Mouse (Mus musculus): Measurements from ENCODE around the gene Fn1. TPM values are rescaled to one million over a fixed set of nuclear protein-coding genes. Genes with fewer than 3 reads are reported as not detected.

The Fn1 gene
- polyA plus RNA-seq, 1 experiment = 56.8 TPM

GRCm38 (mm10) chr1:71586658-71587057, 66.3 kb downstream of the Fn1 start:
- no peak for TF ChIP-seq CTCF (IDR thresholded peaks at IDR 0.05; ENCODE audit: extremely low read depth, insufficient read depth, insufficient read length, insufficient replicate concordance)
- TF ChIP-seq POLR2A (IDR thresholded peaks at IDR 0.05; ENCODE audit: low read depth, low read length) = no peak
- Histone ChIP-seq H3K4me3 (ENCODE audit: extremely low read depth, insufficient read depth, insufficient read length) (no peak overlapping the region), H3K36me3 (ENCODE audit: control insufficient read depth, insufficient read depth, low read length) (no peaks in the 10 kb centered on the region), H3K4me1 (ENCODE audit: control insufficient read depth, insufficient read depth, insufficient read length) (no peaks in the 10 kb centered on the region), H3K27me3 (ENCODE audit: control insufficient read depth, insufficient read depth, low read length) (no peaks in the 10 kb centered on the region), H3K27ac (ENCODE audit: insufficient read depth, low read length) (no peak overlapping the region)
- DNase-seq (ENCODE audit: low read depth in 1 of 2, low spot score in 2 of 2) = no peak
- WGBS = 94% methylated on average over 7 of the region's 7 CpGs

GRCm38 (mm10) chr1:71583900-71584299, 69.1 kb downstream of the Fn1 start:
- no peak for TF ChIP-seq CTCF (IDR thresholded peaks at IDR 0.05; ENCODE audit: extremely low read depth, insufficient read depth, insufficient read length, insufficient replicate concordance)
- TF ChIP-seq POLR2A (IDR thresholded peaks at IDR 0.05; ENCODE audit: low read depth, low read length) = no peak
- Histone ChIP-seq H3K36me3 (ENCODE audit: control insufficient read depth, insufficient read depth, low read length) (peaks cover 9% of the 10 kb centered on the region), H3K4me3 (ENCODE audit: extremely low read depth, insufficient read depth, insufficient read length) (no peak overlapping the region), H3K4me1 (ENCODE audit: control insufficient read depth, insufficient read depth, insufficient read length) (no peaks in the 10 kb centered on the region), H3K27me3 (ENCODE audit: control insufficient read depth, insufficient read depth, low read length) (no peaks in the 10 kb centered on the region), H3K27ac (ENCODE audit: insufficient read depth, low read length) (no peak overlapping the region)
- WGBS = 95% methylated on average over 7 of the region's 7 CpGs
- DNase-seq (ENCODE audit: low read depth in 1 of 2, low spot score in 2 of 2) = no peak

GRCm38 (mm10) chr1:71583302-71583701, 69.7 kb downstream of the Fn1 start:
- Histone ChIP-seq H3K4me3 (ENCODE audit: extremely low read depth, insufficient read depth, insufficient read length) (no peak overlapping the region), H3K4me1 (ENCODE audit: control insufficient read depth, insufficient read depth, insufficient read length) (no peaks in the 10 kb centered on the region), H3K27me3 (ENCODE audit: control insufficient read depth, insufficient read depth, low read length) (no peaks in the 10 kb centered on the region), H3K36me3 (ENCODE audit: control insufficient read depth, insufficient read depth, low read length) (peaks cover 15% of the 10 kb centered on the region), H3K27ac (ENCODE audit: insufficient read depth, low read length) (no peak overlapping the region)
- no peak for TF ChIP-seq CTCF (IDR thresholded peaks at IDR 0.05; ENCODE audit: extremely low read depth, insufficient read depth, insufficient read length, insufficient replicate concordance)
- no peak for TF ChIP-seq POLR2A (IDR thresholded peaks at IDR 0.05; ENCODE audit: low read depth, low read length)
- DNase-seq (ENCODE audit: low read depth in 1 of 2, low spot score in 2 of 2) = no peak
- WGBS = 96% methylated on average over 8 of the region's 8 CpGs

GRCm38 (mm10) chr1:71580408-71580807, 72.6 kb downstream of the Fn1 start:
- WGBS = 94% methylated on average over 12 of the region's 12 CpGs
- Histone ChIP-seq H3K27me3 (ENCODE audit: control insufficient read depth, insufficient read depth, low read length) (no peaks in the 10 kb centered on the region), H3K4me3 (ENCODE audit: extremely low read depth, insufficient read depth, insufficient read length) (no peak overlapping the region), H3K36me3 (ENCODE audit: control insufficient read depth, insufficient read depth, low read length) (peaks cover 33% of the 10 kb centered on the region), H3K27ac (ENCODE audit: insufficient read depth, low read length) (no peak overlapping the region), H3K4me1 (ENCODE audit: control insufficient read depth, insufficient read depth, insufficient read length) (no peaks in the 10 kb centered on the region)
- TF ChIP-seq POLR2A (IDR thresholded peaks at IDR 0.05; ENCODE audit: low read depth, low read length) (no peak), CTCF (IDR thresholded peaks at IDR 0.05; ENCODE audit: extremely low read depth, insufficient read depth, insufficient read length, insufficient replicate concordance) (no peak)
- DNase-seq (ENCODE audit: low read depth in 1 of 2, low spot score in 2 of 2) = no peak

GRCm38 (mm10) chr1:71579526-71579925, 73.5 kb downstream of the Fn1 start:
- 94% methylated on average over 4 of the region's 4 CpGs for WGBS
- TF ChIP-seq POLR2A (IDR thresholded peaks at IDR 0.05; ENCODE audit: low read depth, low read length) = no peak
- TF ChIP-seq CTCF (IDR thresholded peaks at IDR 0.05; ENCODE audit: extremely low read depth, insufficient read depth, insufficient read length, insufficient replicate concordance) = no peak
- no peak for DNase-seq (ENCODE audit: low read depth in 1 of 2, low spot score in 2 of 2)

GRCm38 (mm10) chr1:71576837-71577236, 76.2 kb downstream of the Fn1 start:
- H3K36me3 ChIP-seq (ENCODE audit: control insufficient read depth, insufficient read depth, low read length) = peaks cover 45% of the 10 kb centered on the region
- TF ChIP-seq CTCF (IDR thresholded peaks at IDR 0.05; ENCODE audit: extremely low read depth, insufficient read depth, insufficient read length, insufficient replicate concordance) (no peak), POLR2A (IDR thresholded peaks at IDR 0.05; ENCODE audit: low read depth, low read length) (no peak)
- WGBS = 52% methylated on average over 6 of the region's 6 CpGs
- DNase-seq (ENCODE audit: low read depth in 1 of 2, low spot score in 2 of 2) = no peak
- no peak overlapping the region for H3K27ac ChIP-seq (ENCODE audit: insufficient read depth, low read length)
- no peak overlapping the region for H3K4me3 ChIP-seq (ENCODE audit: extremely low read depth, insufficient read depth, insufficient read length)
- no peaks in the 10 kb centered on the region for H3K4me1 ChIP-seq (ENCODE audit: control insufficient read depth, insufficient read depth, insufficient read length)
- H3K27me3 ChIP-seq (ENCODE audit: control insufficient read depth, insufficient read depth, low read length) = no peaks in the 10 kb centered on the region

More at GRCm38 (mm10) chr1:71579526-71579925, 73.5 kb downstream of the Fn1 start:
- Histone ChIP-seq H3K27ac (ENCODE audit: insufficient read depth, low read length) (no peak overlapping the region), H3K4me3 (ENCODE audit: extremely low read depth, insufficient read depth, insufficient read length) (no peak overlapping the region), H3K4me1 (ENCODE audit: control insufficient read depth, insufficient read depth, insufficient read length) (no peaks in the 10 kb centered on the region), H3K36me3 (ENCODE audit: control insufficient read depth, insufficient read depth, low read length) (peaks cover 34% of the 10 kb centered on the region), H3K27me3 (ENCODE audit: control insufficient read depth, insufficient read depth, low read length) (no peaks in the 10 kb centered on the region)

GRCm38 (mm10) chr1:71575987-71576386, 77.0 kb downstream of the Fn1 start:
- H3K4me1 ChIP-seq (ENCODE audit: control insufficient read depth, insufficient read depth, insufficient read length) = no peaks in the 10 kb centered on the region
- TF ChIP-seq POLR2A (IDR thresholded peaks at IDR 0.05; ENCODE audit: low read depth, low read length) (no peak), CTCF (IDR thresholded peaks at IDR 0.05; ENCODE audit: extremely low read depth, insufficient read depth, insufficient read length, insufficient replicate concordance) (no peak)
- no peak overlapping the region for H3K27ac ChIP-seq (ENCODE audit: insufficient read depth, low read length)
- WGBS = 83% methylated on average over 7 of the region's 7 CpGs
- no peaks in the 10 kb centered on the region for H3K27me3 ChIP-seq (ENCODE audit: control insufficient read depth, insufficient read depth, low read length)
- H3K4me3 ChIP-seq (ENCODE audit: extremely low read depth, insufficient read depth, insufficient read length) = no peak overlapping the region
- H3K36me3 ChIP-seq (ENCODE audit: control insufficient read depth, insufficient read depth, low read length) = peaks cover 52% of the 10 kb centered on the region
- no peak for DNase-seq (ENCODE audit: low read depth in 1 of 2, low spot score in 2 of 2)

Measured in spleen, adult 2 months (tissue).